Mouse (Mus musculus): ENCODE measurements around the gene Kif1a. TPM values are rescaled to one million over a fixed set of nuclear protein-coding genes. Genes with fewer than 3 reads are reported as not detected.
A peak's percentile ranks its signal among the peaks of the same experiment; 100 is the strongest.

Kif1a gene
- polyA plus RNA-seq, 1 experiment from 2014 or later, result 7.7 TPM

- Histone ChIP-seq H3K9ac (ENCODE audit: low read length) (no peak overlapping the region), H3K4me3 (ENCODE audit: low read depth, low read length) (no peak overlapping the region), H3K36me3 (ENCODE audit: control insufficient read depth, insufficient read depth, low read length) (no peaks in the 10 kb centered on the region), H3K9me3 (ENCODE audit: control insufficient read depth, low read length) (no peaks in the 10 kb centered on the region), H3K4me2 (replicated peaks; ENCODE audit: low read depth) (no peak overlapping the region), H3K4me1 (replicated peaks; ENCODE audit: control insufficient read depth, insufficient read depth) (no peaks in the 10 kb centered on the region), H3K27me3 (ENCODE audit: control insufficient read depth, insufficient read depth, low read length) (no peaks in the 10 kb centered on the region), H3K27ac (replicated peaks) (no peak overlapping the region)
- DNase-seq (ENCODE audit: low spot score), result no peak
- 80% methylated on average over 3 of the region's 3 CpGs for WGBS
- no peak for ATAC-seq (ENCODE audit: low FRiP score, low TSS enrichment)
- TF ChIP-seq EP300 (optimal IDR thresholded peaks at IDR 0.05) (no peak), CTCF (IDR thresholded peaks at IDR 0.05; ENCODE audit: low read depth) (no peak)
Measured at GRCm38 (mm10) chr1:93050071-93050470, 51.7 kb downstream of the Kif1a start.

DNA sequence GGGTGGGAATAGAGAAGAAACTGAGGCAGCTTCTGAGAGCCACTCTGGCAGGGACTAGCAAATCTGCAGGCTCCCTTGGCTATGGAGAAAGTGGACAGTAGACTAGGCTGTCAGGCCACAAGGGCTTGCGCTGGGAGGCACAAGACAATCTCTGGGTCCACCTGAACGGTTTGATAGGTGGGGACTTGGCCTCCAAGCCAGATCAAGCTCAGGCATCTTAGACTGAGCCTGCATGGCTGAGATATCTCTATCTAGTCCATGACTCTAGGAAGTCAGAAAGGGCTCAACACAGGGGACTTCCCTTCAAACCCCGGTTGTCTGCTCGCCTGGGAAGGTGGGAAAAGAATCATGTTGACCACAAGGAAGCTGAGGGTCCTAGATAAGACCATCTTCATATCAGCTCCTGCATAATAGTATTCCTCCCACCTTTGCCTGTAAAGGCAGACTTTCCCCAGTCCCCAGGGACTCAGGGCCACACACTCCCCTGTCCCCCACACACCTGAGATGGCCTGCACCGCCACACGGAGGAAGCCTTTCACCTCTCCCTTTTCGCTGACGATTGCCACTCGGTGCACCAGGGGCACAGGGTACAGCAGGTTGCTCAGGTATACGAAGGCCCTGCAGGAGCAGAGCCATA is 55.5 kb downstream of the Kif1a start:
- no peak for ATAC-seq (ENCODE audit: low FRiP score, low TSS enrichment)
- 81% methylated on average over 10 of the region's 10 CpGs for WGBS

DNA sequence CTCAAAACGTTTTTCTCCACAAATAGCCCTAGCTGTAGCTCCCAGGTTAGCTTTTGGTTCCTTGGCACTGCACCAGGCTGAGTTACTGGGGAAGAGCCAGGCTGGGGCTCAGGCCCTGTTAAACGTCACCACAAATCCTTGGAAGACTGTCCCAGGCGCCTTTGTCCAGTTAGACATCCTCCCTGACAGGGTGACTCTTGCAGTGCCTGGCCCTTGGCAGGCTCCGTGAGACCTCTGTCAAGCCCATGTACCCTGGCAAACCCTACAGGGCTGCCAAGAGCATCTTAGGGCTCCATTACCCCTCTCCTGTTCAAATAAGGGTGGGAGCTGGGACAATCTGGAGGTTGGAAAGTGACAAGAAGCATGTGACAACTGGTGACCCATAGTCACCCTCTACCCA is 65.8 kb downstream of the Kif1a start:
- Histone ChIP-seq H3K36me3 (ENCODE audit: control insufficient read depth, insufficient read depth, low read length) (no peaks in the 10 kb centered on the region), H3K27me3 (ENCODE audit: control insufficient read depth, insufficient read depth, low read length) (no peaks in the 10 kb centered on the region), H3K27ac (replicated peaks) (no peak overlapping the region), H3K4me2 (replicated peaks; ENCODE audit: low read depth) (no peak overlapping the region), H3K4me3 (ENCODE audit: low read depth, low read length) (no peak overlapping the region), H3K9ac (ENCODE audit: low read length) (no peak overlapping the region), H3K9me3 (ENCODE audit: control insufficient read depth, low read length) (no peaks in the 10 kb centered on the region), H3K4me1 (replicated peaks; ENCODE audit: control insufficient read depth, insufficient read depth) (no peaks in the 10 kb centered on the region)
- no peak for DNase-seq (ENCODE audit: low spot score)
- TF ChIP-seq CTCF (IDR thresholded peaks at IDR 0.05; ENCODE audit: low read depth), result no peak
- TF ChIP-seq EP300 (optimal IDR thresholded peaks at IDR 0.05), result no peak
- 55% methylated on average over 4 of the region's 4 CpGs for WGBS
- ATAC-seq (ENCODE audit: low FRiP score, low TSS enrichment), result no peak

More for the DNA sequence above, 55.5 kb downstream of the Kif1a start:
- Histone ChIP-seq H3K4me3 (ENCODE audit: low read depth, low read length) (no peak overlapping the region), H3K27me3 (ENCODE audit: control insufficient read depth, insufficient read depth, low read length) (no peaks in the 10 kb centered on the region), H3K4me2 (replicated peaks; ENCODE audit: low read depth) (no peak overlapping the region), H3K27ac (replicated peaks) (no peak overlapping the region), H3K4me1 (replicated peaks; ENCODE audit: control insufficient read depth, insufficient read depth) (no peaks in the 10 kb centered on the region), H3K9me3 (ENCODE audit: control insufficient read depth, low read length) (no peaks in the 10 kb centered on the region), H3K9ac (ENCODE audit: low read length) (no peak overlapping the region), H3K36me3 (ENCODE audit: control insufficient read depth, insufficient read depth, low read length) (no peaks in the 10 kb centered on the region)
- TF ChIP-seq EP300 (optimal IDR thresholded peaks at IDR 0.05), result no peak
- no peak for TF ChIP-seq CTCF (IDR thresholded peaks at IDR 0.05; ENCODE audit: low read depth)
- no peak for DNase-seq (ENCODE audit: low spot score)

DNA sequence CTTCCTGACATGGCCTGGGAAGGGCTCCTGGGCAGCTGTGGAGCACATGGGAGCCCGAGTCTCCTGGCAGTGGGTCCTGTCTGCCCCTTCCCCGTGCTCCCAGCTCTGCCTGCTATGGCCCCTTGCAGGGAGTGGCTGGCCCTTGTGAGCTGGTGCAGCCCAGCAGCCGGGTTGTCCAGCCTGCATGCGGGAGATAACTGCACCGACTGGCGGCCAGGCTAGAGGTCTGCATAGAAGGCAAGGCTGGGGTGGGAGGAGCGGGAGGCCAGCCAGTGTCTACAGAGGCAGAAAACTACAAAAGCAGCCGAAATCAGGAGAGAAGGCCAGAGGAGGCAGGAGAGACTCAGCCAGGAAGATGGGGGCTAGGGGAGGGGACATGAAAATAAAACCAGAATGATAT is 67.8 kb downstream of the Kif1a start:
- Histone ChIP-seq H3K36me3 (ENCODE audit: control insufficient read depth, insufficient read depth, low read length) (no peaks in the 10 kb centered on the region), H3K4me1 (replicated peaks; ENCODE audit: control insufficient read depth, insufficient read depth) (no peaks in the 10 kb centered on the region), H3K4me2 (replicated peaks; ENCODE audit: low read depth) (no peak overlapping the region), H3K4me3 (ENCODE audit: low read depth, low read length) (no peak overlapping the region), H3K9ac (ENCODE audit: low read length) (no peak overlapping the region), H3K9me3 (ENCODE audit: control insufficient read depth, low read length) (no peaks in the 10 kb centered on the region), H3K27ac (replicated peaks) (no peak overlapping the region), H3K27me3 (ENCODE audit: control insufficient read depth, insufficient read depth, low read length) (no peaks in the 10 kb centered on the region)
- ATAC-seq (ENCODE audit: low FRiP score, low TSS enrichment) (peak; percentile 33; the same call in 1 of the 2 replicates), DNase-seq (ENCODE audit: low spot score) (peak; percentile 46)
- TF ChIP-seq EP300 (optimal IDR thresholded peaks at IDR 0.05), result no peak
- peak; percentile 48 for TF ChIP-seq CTCF (IDR thresholded peaks at IDR 0.05; ENCODE audit: low read depth)
- WGBS, result 44% methylated on average over 8 of the region's 8 CpGs

GRCm38 (mm10) chr1:93031199-93031598 is 70.6 kb downstream of the Kif1a start:
- no peak overlapping the region for H3K9ac ChIP-seq (ENCODE audit: low read length)
- H3K4me1 ChIP-seq (replicated peaks; ENCODE audit: control insufficient read depth, insufficient read depth), result no peaks in the 10 kb centered on the region
- no peak for ATAC-seq (ENCODE audit: low FRiP score, low TSS enrichment)
- no peaks in the 10 kb centered on the region for H3K36me3 ChIP-seq (ENCODE audit: control insufficient read depth, insufficient read depth, low read length)
- WGBS, result 85% methylated on average over 3 of the region's 3 CpGs
- TF ChIP-seq CTCF (IDR thresholded peaks at IDR 0.05; ENCODE audit: low read depth) (no peak), EP300 (optimal IDR thresholded peaks at IDR 0.05) (no peak)
- H3K4me3 ChIP-seq (ENCODE audit: low read depth, low read length), result no peak overlapping the region
- H3K9me3 ChIP-seq (ENCODE audit: control insufficient read depth, low read length), result no peaks in the 10 kb centered on the region
- no peaks in the 10 kb centered on the region for H3K27me3 ChIP-seq (ENCODE audit: control insufficient read depth, insufficient read depth, low read length)
- H3K27ac ChIP-seq (replicated peaks), result no peak overlapping the region
- DNase-seq (ENCODE audit: low spot score), result no peak
- H3K4me2 ChIP-seq (replicated peaks; ENCODE audit: low read depth), result no peak overlapping the region

- TF ChIP-seq CTCF (IDR thresholded peaks at IDR 0.05; ENCODE audit: low read depth) (no peak), EP300 (optimal IDR thresholded peaks at IDR 0.05) (no peak)
- H3K9ac ChIP-seq (ENCODE audit: low read length), result no peak overlapping the region
- H3K27ac ChIP-seq (replicated peaks), result no peak overlapping the region
- 58% methylated on average over 2 of the region's 2 CpGs for WGBS
- H3K27me3 ChIP-seq (ENCODE audit: control insufficient read depth, insufficient read depth, low read length), result no peaks in the 10 kb centered on the region
- no peaks in the 10 kb centered on the region for H3K36me3 ChIP-seq (ENCODE audit: control insufficient read depth, insufficient read depth, low read length)
- no peaks in the 10 kb centered on the region for H3K9me3 ChIP-seq (ENCODE audit: control insufficient read depth, low read length)
- DNase-seq (ENCODE audit: low spot score), result no peak
- no peak overlapping the region for H3K4me2 ChIP-seq (replicated peaks; ENCODE audit: low read depth)
- no peaks in the 10 kb centered on the region for H3K4me1 ChIP-seq (replicated peaks; ENCODE audit: control insufficient read depth, insufficient read depth)
- H3K4me3 ChIP-seq (ENCODE audit: low read depth, low read length), result no peak overlapping the region
- ATAC-seq (ENCODE audit: low FRiP score, low TSS enrichment), result no peak
Measured at GRCm38 (mm10) chr1:93030060-93030459, 71.7 kb downstream of the Kif1a start.

All from stomach, postnatal 0 days (tissue).